Mouse (Mus musculus) liver, postnatal 0 days (tissue): Measurements from ENCODE around the gene Traf3ip2.

Experiments used
- CTCF ChIP-seq: sonication (generic); IDR thresholded peaks from 2 replicates; pipeline ENCODE4 v1.5.1; 2016; ENCODE audit warnings: antibody characterized with exemption, low read depth
- EP300 ChIP-seq: IDR thresholded peaks from 2 replicates; pipeline ENCODE4 v1.6.1; 2016; ENCODE audit warnings: antibody characterized with exemption, low read depth, mild to moderate bottlenecking

DNA sequence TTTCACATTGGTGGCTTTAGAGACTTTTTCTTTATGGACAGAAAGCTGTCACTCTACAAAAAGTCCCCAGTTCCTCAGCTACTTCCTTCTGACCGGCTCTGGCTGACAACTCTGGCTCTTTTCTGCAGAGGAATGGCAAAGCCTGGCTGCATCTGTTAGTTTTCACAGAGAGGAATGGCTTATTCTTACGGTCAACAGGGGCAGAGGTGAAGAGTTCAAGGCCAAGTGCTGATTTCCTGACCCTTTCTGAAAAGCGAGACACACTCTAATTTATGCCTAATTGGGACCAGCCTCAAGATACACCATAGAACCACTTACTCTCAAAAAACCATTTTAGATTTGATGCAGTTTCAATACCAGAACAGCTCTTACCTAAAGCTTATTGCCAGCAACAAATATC lies 61.4 kb downstream of the Traf3ip2 start:
- no peak for TF ChIP-seq CTCF
- no peak for TF ChIP-seq EP300
